19 mouse cellular contexts compared by ENCODE assay signal in genomic region chr5:48489549-48490288, GRCm38 (mm10).
DNase-seq lines count a peak whose midpoint lies in the region; ATAC-seq and TF ChIP-seq lines count a peak whose summit lies in the region.
"Had no signal": no experiment of that assay in that cellular context is flagged by ENCODE, and none has a peak within 500 bp of the region (broad histone marks: within the 10 kb centered on the region; RNA-seq: fewer than 3 reads in every experiment).

No protein-coding gene starts in this region.

- no peak for TF ChIP-seq CTCF in stomach, postnatal 0 days (IDR thresholded peaks at IDR 0.05; ENCODE audit: low read depth)

- TF ChIP-seq EP300 in stomach, postnatal 0 days (optimal IDR thresholded peaks at IDR 0.05), result no peak

- peak; percentile 70 for ATAC-seq in frontal cortex, adult (ENCODE audit: low TSS enrichment)
- peak; percentile 89 for ATAC-seq in midbrain, embryonic 11.5 days (ENCODE audit: low FRiP score)
- no peak for ATAC-seq in stomach, postnatal 0 days (ENCODE audit: low FRiP score, low TSS enrichment)
- ATAC-seq: intestine, embryonic 16.5 days had no signal

- no peaks in the 10 kb centered on the region for H3K36me3 ChIP-seq in midbrain, embryonic 11.5 days (ENCODE audit: control insufficient read depth, insufficient read depth, low read length)
- H3K36me3 ChIP-seq in stomach, postnatal 0 days (ENCODE audit: control insufficient read depth, insufficient read depth, low read length), result no peaks in the 10 kb centered on the region
- H3K36me3 ChIP-seq: embryonic facial prominence, embryonic 12.5 days; G1E; heart, embryonic 12.5 days; limb, embryonic 13.5 days; liver, embryonic 15.5 days had no signal

- H3K27ac ChIP-seq in midbrain, embryonic 11.5 days (ENCODE audit: low read depth, low read length), result peak overlapping the region; percentile 25; the same call in 1 of the 2 replicates
- no peak overlapping the region for H3K27ac ChIP-seq in stomach, postnatal 0 days (replicated peaks)
- H3K27ac ChIP-seq: embryonic facial prominence, embryonic 12.5 days; limb, embryonic 13.5 days; liver, embryonic 15.5 days had no signal

- H3K9me3 ChIP-seq in midbrain, embryonic 11.5 days (ENCODE audit: control insufficient read depth, low read length), result no peaks in the 10 kb centered on the region
- no peaks in the 10 kb centered on the region for H3K9me3 ChIP-seq in stomach, postnatal 0 days (ENCODE audit: control insufficient read depth, low read length)
- H3K9me3 ChIP-seq: embryonic facial prominence, embryonic 12.5 days; G1E; heart, embryonic 12.5 days; limb, embryonic 13.5 days; liver, embryonic 15.5 days had no signal

- H3K4me3 ChIP-seq in midbrain, embryonic 11.5 days (ENCODE audit: low read depth, low read length), result no peak overlapping the region
- no peak overlapping the region for H3K4me3 ChIP-seq in stomach, postnatal 0 days (ENCODE audit: low read depth, low read length)
- H3K4me3 ChIP-seq: embryonic facial prominence, embryonic 12.5 days; heart, embryonic 12.5 days; limb, embryonic 13.5 days; liver, embryonic 15.5 days had no signal

- H3K27me3 ChIP-seq in midbrain, embryonic 11.5 days (ENCODE audit: control insufficient read depth, insufficient read depth, low read length), result no peaks in the 10 kb centered on the region
- H3K27me3 ChIP-seq in stomach, postnatal 0 days (ENCODE audit: control insufficient read depth, insufficient read depth, low read length), result no peaks in the 10 kb centered on the region
- H3K27me3 ChIP-seq: embryonic facial prominence, embryonic 12.5 days; heart, embryonic 12.5 days; limb, embryonic 13.5 days; liver, embryonic 15.5 days had no signal

- peaks cover 8% of the 10 kb centered on the region for H3K4me1 ChIP-seq in midbrain, embryonic 11.5 days (ENCODE audit: control insufficient read depth, insufficient read depth, low read length)
- H3K4me1 ChIP-seq in stomach, postnatal 0 days (replicated peaks; ENCODE audit: control insufficient read depth, insufficient read depth), result no peaks in the 10 kb centered on the region
- H3K4me1 ChIP-seq: embryonic facial prominence, embryonic 12.5 days; heart, embryonic 12.5 days; limb, embryonic 13.5 days; liver, embryonic 15.5 days had no signal

- no peak overlapping the region for H3K4me2 ChIP-seq in midbrain, embryonic 11.5 days
- no peak overlapping the region for H3K4me2 ChIP-seq in stomach, postnatal 0 days (replicated peaks; ENCODE audit: low read depth)
- H3K4me2 ChIP-seq: embryonic facial prominence, embryonic 12.5 days; heart, embryonic 12.5 days; limb, embryonic 13.5 days; liver, embryonic 15.5 days had no signal

- no peak overlapping the region for H3K9ac ChIP-seq in midbrain, embryonic 11.5 days (ENCODE audit: low read length)
- H3K9ac ChIP-seq in stomach, postnatal 0 days (ENCODE audit: low read length), result no peak overlapping the region
- H3K9ac ChIP-seq: embryonic facial prominence, embryonic 12.5 days; heart, embryonic 12.5 days; limb, embryonic 13.5 days; liver, embryonic 15.5 days had no signal

- WGBS in midbrain, embryonic 11.5 days, result 23% methylated on average over 5 of the region's 5 CpGs
- WGBS in stomach, postnatal 0 days, result 63% methylated on average over 5 of the region's 5 CpGs

- no peak for DNase-seq in frontal cortex, postnatal 10 days (ENCODE audit: low spot score in 2 of 2)
- peak; percentile 14 for DNase-seq in embryo, embryonic 9.5 days (ENCODE audit: extremely low spot score)
- peak; percentile 84 for DNase-seq in midbrain, embryonic 11.5 days (ENCODE audit: low spot score, missing footprints)
- peak; percentile 6 for DNase-seq in retina, embryonic 14.5 days (ENCODE audit: low spot score)
- no peak for DNase-seq in heart, adult 18-20 months
- DNase-seq in stomach, postnatal 0 days (ENCODE audit: low spot score), result no peak
- DNase-seq: adrenal gland, adult 2 months; cerebellum, adult 9-10 months; gastrocnemius, postnatal 14 days; heart, postnatal 36 days; lung, postnatal 36 days; right cerebral cortex, postnatal 4 days had no signal

Comparison
In these comparisons a context has a peak if more than half of its experiments do, and no peak if none do; other contexts are left out.
1. DNase-seq: peak in embryo, embryonic 9.5 days (single experiment), midbrain, embryonic 11.5 days (single experiment) and retina, embryonic 14.5 days (single experiment); none in frontal cortex, postnatal 10 days (0 of 2), heart, adult 18-20 months (0 of 2) and stomach, postnatal 0 days (single experiment).